Mouse (Mus musculus): Measurements from ENCODE around the gene Vmn2r2. TPM values are rescaled to one million over a fixed set of nuclear protein-coding genes. Genes with fewer than 3 reads are reported as not detected.

Vmn2r2 gene
- not detected in 2 replicates for polyA plus RNA-seq (2016; fragmentation: Nextera tagmentation; extraction: Ambion mirVana)

DNA sequence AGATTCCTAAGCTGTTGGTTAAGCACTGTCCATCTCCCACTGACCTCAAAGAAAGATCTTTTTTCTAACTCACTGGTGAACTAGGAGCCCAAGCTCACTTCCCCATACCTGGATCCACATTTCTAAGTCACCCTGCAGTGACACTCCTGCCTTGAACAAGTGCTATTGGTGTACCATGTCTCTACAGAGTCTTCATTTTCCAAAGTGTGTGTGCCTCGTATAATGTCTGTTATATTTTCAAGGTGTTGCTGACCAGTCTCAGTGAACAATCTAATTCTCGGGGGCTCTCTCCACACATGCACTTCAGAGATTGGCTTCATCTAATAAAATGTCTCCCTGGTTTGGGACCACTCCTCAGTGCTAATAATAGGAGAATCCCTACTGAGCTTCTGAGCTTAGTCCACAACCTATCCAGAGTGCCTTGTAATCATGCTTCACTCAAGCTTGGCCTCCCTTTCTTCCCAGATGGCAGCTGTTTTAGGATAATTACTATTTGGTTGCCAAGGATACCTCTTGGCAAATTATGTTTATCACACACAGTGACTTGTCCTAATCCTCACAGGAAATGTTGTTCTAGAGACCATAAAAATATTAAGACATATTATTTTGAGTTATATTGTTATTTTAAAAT is at the start of gene Vmn2r2:
Vmn2r2 (minus strand) TSS at position 51 of the 631 bp plus-strand sequence.
- Histone ChIP-seq H3K9me3 (no peaks in the 10 kb centered on the region), H3K27ac (no peak within 1 kb of the TSS), H3K27me3 (ENCODE audit: poor library complexity, severe bottlenecking) (no peaks in the 10 kb centered on the region), H3K4me1 (no peaks in the 10 kb centered on the region), H3K4me3 (no peak within 1 kb of the TSS), H3K36me3 (replicated peaks) (no peaks in the 10 kb centered on the region)
- no peak for DNase-seq (ENCODE audit: extremely low spot score, low spot score)
- 90% methylated on average over 2 of the region's 2 CpGs for WGBS

DNA sequence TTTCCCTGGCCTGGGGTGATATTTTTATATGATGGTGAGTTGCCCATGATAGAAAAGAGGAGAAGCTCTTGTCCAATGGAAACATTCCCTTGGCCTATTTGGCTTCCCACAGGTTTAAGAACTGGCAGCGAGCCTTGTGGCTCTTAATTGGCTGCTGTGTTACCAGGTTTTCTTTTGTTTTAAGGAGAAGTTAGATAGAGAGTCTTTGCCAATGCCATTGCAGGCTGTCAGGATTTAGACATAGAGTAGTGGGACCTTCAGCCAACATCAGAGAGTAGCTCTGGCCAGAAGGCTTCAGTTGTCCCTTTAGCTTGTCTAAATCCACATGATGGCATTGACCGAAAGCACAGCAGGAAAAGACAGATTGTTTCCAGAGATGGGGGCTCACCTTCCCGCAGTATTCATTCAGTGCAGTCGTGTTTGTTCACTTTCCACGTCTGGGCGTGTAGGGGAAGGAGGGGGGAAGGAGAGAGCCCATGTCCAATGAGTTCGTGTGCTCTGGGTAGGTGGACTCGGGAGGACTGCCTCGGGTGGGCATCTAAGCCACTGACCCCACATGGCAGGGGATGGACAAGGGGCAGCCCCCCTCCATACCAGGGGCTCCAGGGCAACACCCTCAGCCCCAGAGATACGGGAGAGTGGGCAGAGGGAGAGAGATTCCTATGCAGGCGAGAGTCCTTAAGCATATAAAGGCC is 28.2 kb downstream of the Vmn2r2 start:
- WGBS: 90% methylated on average over 11 of the region's 11 CpGs

DNA sequence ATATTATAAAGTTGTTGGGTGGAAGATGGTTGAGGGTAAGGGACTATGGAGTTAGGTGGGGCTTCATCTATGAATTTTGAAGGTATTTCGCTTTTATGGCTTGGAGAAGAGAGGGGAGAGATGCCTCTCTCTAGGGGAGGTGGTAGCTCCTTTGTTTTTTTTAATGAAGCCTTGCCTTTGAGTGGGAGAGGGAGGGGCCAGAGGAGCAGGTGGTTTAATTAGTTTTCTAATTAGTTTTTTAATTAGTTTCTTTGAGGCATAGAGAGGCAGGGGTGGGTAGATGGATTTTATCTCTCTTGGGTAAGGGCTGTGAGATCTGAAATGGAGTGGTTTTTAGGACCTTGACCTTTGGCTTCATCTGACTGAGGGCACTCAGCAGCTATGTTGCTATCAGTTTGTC is 29.0 kb downstream of the Vmn2r2 start:
- Histone ChIP-seq H3K4me1 (no peaks in the 10 kb centered on the region; the same call in 1 of the 2 replicates), H3K4me3 (no peak overlapping the region), H3K27me3 (ENCODE audit: poor library complexity, severe bottlenecking) (no peaks in the 10 kb centered on the region), H3K9me3 (no peaks in the 10 kb centered on the region), H3K36me3 (replicated peaks) (no peaks in the 10 kb centered on the region), H3K27ac (no peak overlapping the region)
- no peak for DNase-seq (ENCODE audit: extremely low spot score, low spot score)
- 85% methylated on average over 1 of the region's 1 CpGs for WGBS

More for the DNA sequence above, 28.2 kb downstream of the Vmn2r2 start:
- Histone ChIP-seq H3K27ac (peak overlapping the region; percentile 56; the same call in 1 of the 2 replicates), H3K36me3 (replicated peaks) (no peaks in the 10 kb centered on the region), H3K27me3 (ENCODE audit: poor library complexity, severe bottlenecking) (no peaks in the 10 kb centered on the region), H3K4me3 (no peak overlapping the region), H3K9me3 (no peaks in the 10 kb centered on the region), H3K4me1 (no peaks in the 10 kb centered on the region; the same call in 1 of the 2 replicates)
- no peak for DNase-seq (ENCODE audit: extremely low spot score, low spot score)

DNA sequence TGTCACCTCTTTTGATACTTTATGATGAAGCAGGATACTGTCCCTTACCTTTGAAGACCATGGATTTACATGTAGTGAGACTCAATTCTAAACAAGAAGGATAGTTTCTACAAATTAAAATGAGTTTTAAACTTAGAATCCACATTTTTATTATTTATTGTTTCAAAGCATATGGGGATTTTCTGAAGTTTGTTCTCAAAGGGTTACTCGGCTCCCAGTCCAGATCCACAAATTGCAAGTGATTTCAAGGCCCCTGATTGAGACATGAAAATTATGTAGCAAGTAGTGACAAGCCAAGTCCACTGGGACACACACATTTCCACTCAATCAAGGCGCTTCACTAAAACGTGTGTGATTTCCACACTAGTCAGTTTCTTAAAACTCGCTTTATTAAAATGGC is 60.5 kb downstream of the Vmn2r2 start, which contains the start of gene Vmn2r1:
Vmn2r1 (plus strand) TSS at position 301 of the 400 bp plus-strand sequence.
- H3K4me3 ChIP-seq: no peak within 1 kb of the TSS
- no peaks in the 10 kb centered on the region for H3K27me3 ChIP-seq (ENCODE audit: poor library complexity, severe bottlenecking)
- no peaks in the 10 kb centered on the region for H3K9me3 ChIP-seq
- 91% methylated on average over 4 of the region's 4 CpGs for WGBS
- no peak for DNase-seq (ENCODE audit: extremely low spot score, low spot score)
- no peak within 1 kb of the TSS for H3K27ac ChIP-seq
- H3K4me1 ChIP-seq: no peaks in the 10 kb centered on the region
- no peaks in the 10 kb centered on the region for H3K36me3 ChIP-seq (replicated peaks)

Other genes starting within 250 kb of the Vmn2r2 start
- gene Plch1, start 242.5 kb downstream of the Vmn2r2 start, polyA plus RNA-seq (2016; fragmentation: Nextera tagmentation; extraction: Ambion mirVana): 28.7 and 32.8 TPM in 2 replicates
- gene E130311K13Rik, start 212.5 kb downstream of the Vmn2r2 start, polyA plus RNA-seq (2016; fragmentation: Nextera tagmentation; extraction: Ambion mirVana): 2.7 and 3.0 TPM in 2 replicates
- gene Slc33a1, start 177.2 kb downstream of the Vmn2r2 start, polyA plus RNA-seq (2016; fragmentation: Nextera tagmentation; extraction: Ambion mirVana): 12.9 and 13.2 TPM in 2 replicates
- 83.0 and 86.4 TPM in 2 replicates for gene Gmps, start 165.8 kb downstream of the Vmn2r2 start, polyA plus RNA-seq (2016; fragmentation: Nextera tagmentation; extraction: Ambion mirVana)
- gene Vmn2r1, start 60.4 kb downstream of the Vmn2r2 start, polyA plus RNA-seq (2016; fragmentation: Nextera tagmentation; extraction: Ambion mirVana): 0.02 and 0.09 TPM in 2 replicates
- gene Vmn2r3, start 147.8 kb upstream of the Vmn2r2 start, polyA plus RNA-seq (2016; fragmentation: Nextera tagmentation; extraction: Ambion mirVana): 0.01 and 0.04 TPM in 2 replicates

All from forebrain, embryonic 10.5 days (tissue).